In the genomic region with DNA sequence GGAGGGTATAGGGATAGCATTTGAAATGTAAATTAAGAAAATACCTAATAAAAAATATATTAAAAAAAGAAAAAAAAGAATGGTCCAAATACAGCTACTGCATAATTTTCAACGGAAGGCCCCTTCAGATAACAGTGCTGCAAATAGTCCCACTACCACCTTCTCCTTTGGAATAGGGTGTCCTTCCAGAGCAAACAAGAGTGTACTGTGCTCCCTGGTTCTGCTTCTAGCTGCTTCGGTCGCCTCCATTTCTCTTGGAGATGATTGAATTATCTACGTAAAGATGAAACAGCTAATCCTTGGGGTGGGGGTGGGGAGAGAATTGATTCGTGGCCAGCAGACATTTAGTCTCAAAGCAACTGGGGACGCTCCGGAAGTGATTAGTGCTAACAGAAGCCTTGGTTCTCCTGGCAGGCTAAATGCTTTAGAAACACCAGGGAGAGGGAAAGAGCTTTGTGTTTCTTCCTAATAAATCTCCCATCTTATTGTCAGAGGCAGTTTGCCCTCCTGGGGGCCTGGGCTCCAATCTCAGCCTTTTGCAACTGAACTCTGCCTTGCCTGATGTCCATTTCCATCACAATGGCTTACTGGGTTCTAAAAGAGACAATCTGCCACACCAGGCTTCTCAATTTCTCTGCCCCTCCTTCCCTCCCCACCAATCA, we compare ENCODE assay signal across 11 mouse cellular contexts.
DNase-seq lines count a peak whose midpoint lies in the region; ATAC-seq and TF ChIP-seq lines count a peak whose summit lies in the region.
"Had no signal": no experiment of that assay in that cellular context is flagged by ENCODE, and none has a peak within 500 bp of the region (broad histone marks: within the 10 kb centered on the region; RNA-seq: fewer than 3 reads in every experiment).

No protein-coding gene starts in this region.

- H3K9ac ChIP-seq in embryonic facial prominence, embryonic 14.5 days (ENCODE audit: low read depth, low read length): no peak overlapping the region
- H3K9ac ChIP-seq in hindbrain, postnatal 0 days (replicated peaks; ENCODE audit: low read length): no peak overlapping the region
- no peak overlapping the region for H3K9ac ChIP-seq in neural tube, embryonic 14.5 days (replicated peaks; ENCODE audit: low read depth, low read length)
- H3K9ac ChIP-seq: heart, embryonic 13.5 days had no signal

- no peak for TF ChIP-seq CTCF in brain, embryonic 14.5 days (IDR thresholded peaks at IDR 0.05; ENCODE audit: borderline replicate concordance, extremely low read depth, insufficient read depth, insufficient read length)
- no peak for TF ChIP-seq CTCF in hindbrain, postnatal 0 days (IDR thresholded peaks at IDR 0.05; ENCODE audit: low read depth)

- no peaks in the 10 kb centered on the region for H3K36me3 ChIP-seq in embryonic facial prominence, embryonic 14.5 days (ENCODE audit: control insufficient read depth, insufficient read depth, low read length)
- H3K36me3 ChIP-seq in hindbrain, postnatal 0 days (ENCODE audit: insufficient read depth, low read length): no peaks in the 10 kb centered on the region
- H3K36me3 ChIP-seq in neural tube, embryonic 14.5 days (ENCODE audit: control insufficient read depth, insufficient read depth, low read length): no peaks in the 10 kb centered on the region
- H3K36me3 ChIP-seq: heart, embryonic 13.5 days had no signal

- ATAC-seq in embryonic facial prominence, embryonic 14.5 days (ENCODE audit: low read depth): peak; percentile 50; the same call in 1 of the 2 replicates
- ATAC-seq in hindbrain, postnatal 0 days: peak; percentile 51; the same call in 1 of the 2 replicates
- peak; percentile 67 for ATAC-seq in neural tube, embryonic 14.5 days (ENCODE audit: low read depth)
- ATAC-seq in megakaryocyte-erythroid progenitor cell, adult 5-6 weeks (replicated peaks; ENCODE audit: low FRiP score, low TSS enrichment, poor library complexity, severe bottlenecking): no peak

- H3K4me3 ChIP-seq in embryonic facial prominence, embryonic 14.5 days (ENCODE audit: low read depth, low read length): no peak overlapping the region
- H3K4me3 ChIP-seq in hindbrain, postnatal 0 days (ENCODE audit: low read length): no peak overlapping the region
- H3K4me3 ChIP-seq in neural tube, embryonic 14.5 days (ENCODE audit: low read depth, low read length): no peak overlapping the region
- H3K4me3 ChIP-seq: heart, embryonic 13.5 days had no signal

- intact Hi-C loops in left cerebral cortex, postnatal 10 days (cut with DNase I): no loop called here

- H3K27me3 ChIP-seq in embryonic facial prominence, embryonic 14.5 days (replicated peaks; ENCODE audit: control insufficient read depth, insufficient read depth, low read length): no peaks in the 10 kb centered on the region
- no peaks in the 10 kb centered on the region for H3K27me3 ChIP-seq in hindbrain, postnatal 0 days (ENCODE audit: insufficient read depth, low read length)
- no peaks in the 10 kb centered on the region for H3K27me3 ChIP-seq in neural tube, embryonic 14.5 days (ENCODE audit: control insufficient read depth, insufficient read depth, low read length)
- H3K27me3 ChIP-seq: heart, embryonic 13.5 days had no signal

- H3K9me3 ChIP-seq in embryonic facial prominence, embryonic 14.5 days (ENCODE audit: control insufficient read depth, low read length): no peaks in the 10 kb centered on the region
- no peaks in the 10 kb centered on the region for H3K9me3 ChIP-seq in hindbrain, postnatal 0 days (ENCODE audit: low read length)
- H3K9me3 ChIP-seq in neural tube, embryonic 14.5 days (ENCODE audit: control insufficient read depth, low read length): no peaks in the 10 kb centered on the region
- H3K9me3 ChIP-seq: heart, embryonic 13.5 days had no signal

- WGBS in embryonic facial prominence, embryonic 14.5 days: 26% methylated on average over 7 of the region's 7 CpGs
- 14% methylated on average over 7 of the region's 7 CpGs for WGBS in hindbrain, postnatal 0 days
- 6% methylated on average over 7 of the region's 7 CpGs for WGBS in neural tube, embryonic 14.5 days

- peak; percentile 84 for DNase-seq in brain, embryonic 14.5 days (ENCODE audit: low read depth)
- peak; percentile 46 for DNase-seq in embryonic facial prominence, embryonic 14.5 days (ENCODE audit: low spot score)
- DNase-seq in hindbrain, postnatal 0 days (ENCODE audit: low spot score): peak; percentile 35
- no peak for DNase-seq in left cerebral cortex, postnatal 10 days (ENCODE audit: extremely low spot score in 1 of 2, low spot score in 2 of 2)
- no peak for DNase-seq in heart, adult 9 months (ENCODE audit: low spot score in 2 of 2)
- DNase-seq: adrenal gland, postnatal 25 days; cerebellum, adult 9-11 months; lung, postnatal 36 days had no signal

- 0 out of 2 replicates have a peak overlapping the region, but pooled peaks have one; percentile 6 for H3K4me2 ChIP-seq in embryonic facial prominence, embryonic 14.5 days (ENCODE audit: low read depth, low read length)
- no peak overlapping the region for H3K4me2 ChIP-seq in hindbrain, postnatal 0 days (ENCODE audit: low read depth, low read length)
- H3K4me2 ChIP-seq in neural tube, embryonic 14.5 days (ENCODE audit: low read depth, low read length): no peak overlapping the region
- H3K4me2 ChIP-seq: heart, embryonic 13.5 days had no signal

- no peak for TF ChIP-seq POLR2A in brain, embryonic 14.5 days (IDR thresholded peaks at IDR 0.05; ENCODE audit: borderline replicate concordance, extremely low read depth, insufficient read depth, insufficient read length, poor library complexity, severe bottlenecking)

- no peak overlapping the region for H3K27ac ChIP-seq in embryonic facial prominence, embryonic 14.5 days (replicated peaks; ENCODE audit: low read depth, low read length)
- 0 out of 2 replicates have a peak overlapping the region, but pooled peaks have one; percentile 15 for H3K27ac ChIP-seq in hindbrain, postnatal 0 days
- H3K27ac ChIP-seq in neural tube, embryonic 14.5 days (ENCODE audit: low read depth, low read length): peak overlapping the region; percentile 73; the same call in 1 of the 2 replicates
- H3K27ac ChIP-seq: heart, embryonic 13.5 days had no signal

- H3K4me1 ChIP-seq in embryonic facial prominence, embryonic 14.5 days (ENCODE audit: control insufficient read depth, insufficient read depth, low read length): peaks cover 7% of the 10 kb centered on the region
- no peaks in the 10 kb centered on the region for H3K4me1 ChIP-seq in hindbrain, postnatal 0 days (ENCODE audit: insufficient read depth, low read length)
- H3K4me1 ChIP-seq in neural tube, embryonic 14.5 days (ENCODE audit: control insufficient read depth, insufficient read depth, low read length): peaks cover 7% of the 10 kb centered on the region; the same call in 1 of the 2 replicates

Comparison
In these comparisons a context has a peak if more than half of its experiments do, and no peak if none do; other contexts are left out.
1. DNase-seq: peak in brain, embryonic 14.5 days (single experiment), embryonic facial prominence, embryonic 14.5 days (single experiment) and hindbrain, postnatal 0 days (single experiment); none in left cerebral cortex, postnatal 10 days (0 of 2) and heart, adult 9 months (0 of 2).